Mouse (Mus musculus): ENCODE results near the gene B3galnt2. TPM values are rescaled to one million over a fixed set of nuclear protein-coding genes. Genes with fewer than 3 reads are reported as not detected.
A peak's percentile ranks its signal among the peaks of the same experiment; 100 is the strongest.

Gene B3galnt2
- 23.9 TPM for polyA plus RNA-seq (2021)

DNA sequence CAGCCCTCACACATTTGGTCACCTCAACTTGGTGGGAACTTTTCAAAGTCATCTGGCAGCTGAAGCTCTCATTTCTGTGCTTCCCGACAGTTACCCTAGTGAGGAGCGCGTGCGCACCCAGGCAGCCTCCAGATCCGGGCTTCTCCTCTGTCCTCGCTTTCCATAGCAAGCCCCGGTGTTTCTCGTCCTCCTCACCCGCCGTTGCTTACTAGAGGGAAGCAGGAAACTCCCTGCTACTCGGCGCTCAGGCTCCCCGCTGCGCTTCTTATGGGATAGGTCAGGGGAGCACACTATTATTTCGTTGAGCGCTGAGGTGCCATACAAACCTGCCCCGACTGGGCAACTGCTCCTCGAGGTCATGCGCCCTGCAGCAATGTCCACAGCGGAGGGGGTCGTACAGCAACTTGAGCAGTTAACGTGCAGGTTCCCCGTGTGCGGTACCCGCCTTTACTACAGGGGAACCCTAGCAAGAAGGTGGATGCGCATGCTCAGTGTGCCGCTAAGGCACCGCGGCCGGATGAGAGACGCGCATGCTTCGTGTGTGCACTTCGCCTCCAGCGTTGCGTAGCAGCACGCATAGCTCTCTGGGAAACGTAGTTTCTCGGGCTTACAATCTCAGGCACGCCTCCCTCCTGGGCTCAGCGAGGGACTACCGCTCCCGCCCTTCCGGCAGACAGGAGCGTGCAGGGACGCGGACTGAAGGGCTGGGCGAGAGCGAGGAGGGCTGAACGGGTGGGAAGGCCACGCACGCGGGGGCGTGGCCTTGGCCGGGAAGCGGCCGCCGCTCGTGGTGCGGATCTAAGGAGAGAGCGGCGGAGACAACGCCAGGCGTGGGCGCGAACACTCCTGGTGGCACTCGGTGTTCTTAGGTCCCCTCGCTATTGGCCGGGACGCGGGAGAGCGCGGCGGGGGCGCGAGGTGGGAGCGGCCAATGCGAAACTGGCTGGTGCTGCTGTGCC, at the start of gene B3galnt2:
Gene B3galnt2 (plus strand): TSS at position 596 of the 959 bp plus-strand sequence.
- H3K27me3 ChIP-seq: no peaks in the 10 kb centered on the region
- DNase-seq (ENCODE audit: low read depth, low spot score) (peak; percentile 89), ATAC-seq (peak; percentile 99)
- POLR2A ChIA-PET: no interaction called here
- CTCF ChIA-PET: interaction anchor here (1.2 kb wide), 1 partner anchor 65 kb away, joined by 3 read pairs; no protein-coding TSS in a partner anchor
- TF ChIP-seq CTCF (IDR thresholded peaks at IDR 0.05): no peak
- in situ Hi-C loops (cut with MboI; ENCODE audit: low pct_unique_long_range_greater_than_20kb): loop anchor here (10.0 kb wide), 1 partner anchor 661 kb away; the partner anchor contains the start of genes Mrpl32 and Psma2

DNA sequence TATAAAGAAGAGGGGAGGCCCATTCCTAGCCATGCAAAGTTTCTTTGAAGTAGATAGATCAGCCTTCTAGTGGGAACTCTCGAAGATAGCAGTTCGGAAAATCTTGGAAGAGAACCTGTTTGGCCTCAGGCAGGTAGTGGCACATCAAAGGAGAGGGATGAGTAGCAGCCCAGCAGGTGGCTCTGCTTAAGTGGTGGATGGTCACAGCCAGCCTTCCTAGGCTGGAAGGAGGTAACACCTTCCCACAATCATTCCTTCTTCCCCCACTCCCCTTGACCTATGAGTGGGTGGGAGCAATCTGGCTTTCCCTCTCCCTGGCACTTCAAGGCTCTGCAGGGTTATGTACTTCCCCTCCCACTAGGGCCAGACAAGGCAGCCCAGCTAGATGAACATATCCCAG, 42.9 kb upstream of the B3galnt2 start:
- ATAC-seq (no peak), DNase-seq (ENCODE audit: low read depth, low spot score) (no peak)
- ChIA-PET POLR2A (no interaction called here), CTCF (no interaction called here)
- no peak for TF ChIP-seq CTCF (IDR thresholded peaks at IDR 0.05)
- in situ Hi-C loops (cut with MboI; ENCODE audit: low pct_unique_long_range_greater_than_20kb): no loop called here
- no peaks in the 10 kb centered on the region for H3K27me3 ChIP-seq

- ChIA-PET CTCF (no interaction called here), POLR2A (no interaction called here)
- DNase-seq (ENCODE audit: low read depth, low spot score) (no peak), ATAC-seq (no peak)
- no peak for TF ChIP-seq CTCF (IDR thresholded peaks at IDR 0.05)
- in situ Hi-C loops (cut with MboI; ENCODE audit: low pct_unique_long_range_greater_than_20kb): no loop called here
- H3K27me3 ChIP-seq: no peaks in the 10 kb centered on the region
Observed at GRCm38 (mm10) chr13:13919396-13919795, 34.9 kb upstream of the B3galnt2 start.

GRCm38 (mm10) chr13:13922526-13922925, 31.7 kb upstream of the B3galnt2 start:
- CTCF ChIA-PET: no interaction called here
- POLR2A ChIA-PET: no interaction called here
- no peak for ATAC-seq
- TF ChIP-seq CTCF (IDR thresholded peaks at IDR 0.05): no peak
- DNase-seq (ENCODE audit: low read depth, low spot score): no peak
- H3K27me3 ChIP-seq: peaks cover 4% of the 10 kb centered on the region
- in situ Hi-C loops (cut with MboI; ENCODE audit: low pct_unique_long_range_greater_than_20kb): no loop called here

DNA sequence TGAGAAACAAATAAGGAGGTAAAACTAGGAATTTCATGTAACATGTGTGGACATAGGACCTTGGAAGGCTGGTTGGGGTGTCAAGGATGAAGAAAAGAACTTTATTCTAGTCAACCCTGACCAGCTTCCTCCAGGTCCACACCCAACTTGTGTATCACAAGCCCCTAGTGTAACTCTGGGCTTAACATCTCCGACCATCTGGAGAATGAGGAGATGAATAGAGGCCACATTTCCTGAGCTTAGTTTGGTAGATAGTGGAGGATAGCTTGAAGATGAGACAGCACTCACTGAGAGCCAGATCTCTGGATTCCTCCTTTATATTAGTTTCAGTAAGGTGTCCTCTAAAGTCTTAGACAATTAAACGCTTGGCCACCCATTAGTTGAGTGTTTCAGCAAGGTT, 24.3 kb upstream of the B3galnt2 start:
- DNase-seq (ENCODE audit: low read depth, low spot score) (no peak), ATAC-seq (no peak)
- ChIA-PET POLR2A (no interaction called here), CTCF (no interaction called here)
- no peak for TF ChIP-seq CTCF (IDR thresholded peaks at IDR 0.05)
- in situ Hi-C loops (cut with MboI; ENCODE audit: low pct_unique_long_range_greater_than_20kb): no loop called here
- peaks cover 19% of the 10 kb centered on the region for H3K27me3 ChIP-seq

DNA sequence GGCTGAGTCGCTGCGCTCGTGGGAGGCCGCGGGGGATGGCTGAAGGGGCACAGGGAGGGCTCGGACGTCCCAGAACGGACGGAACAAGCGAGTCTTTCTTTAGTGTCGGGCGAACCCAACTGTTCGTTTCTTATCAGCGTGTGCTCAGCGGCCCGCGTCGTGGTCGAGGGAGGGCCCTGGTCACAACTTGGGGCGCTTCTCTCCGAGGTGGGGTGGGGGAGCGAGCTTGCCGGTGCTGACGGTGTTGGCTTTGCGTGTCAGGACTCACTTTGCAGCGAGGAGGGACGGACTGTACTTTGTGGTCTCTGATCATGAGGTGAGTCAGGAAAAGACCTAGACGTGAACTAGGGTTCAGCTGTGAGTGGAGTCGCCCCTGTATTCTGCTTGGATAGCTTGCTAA, 662 bp downstream of the B3galnt2 start:
- TF ChIP-seq CTCF (IDR thresholded peaks at IDR 0.05): no peak
- in situ Hi-C loops (cut with MboI; ENCODE audit: low pct_unique_long_range_greater_than_20kb): loop anchor here (10.0 kb wide), 1 partner anchor 660 kb away; the partner anchor contains the start of genes Mrpl32 and Psma2
- peak; percentile 3 for ATAC-seq
- ChIA-PET POLR2A (no interaction called here), CTCF (interaction anchor here (1.7 kb wide), 1 partner anchor 11 kb away, joined by 6 read pairs; no protein-coding TSS in a partner anchor)
- no peak for DNase-seq (ENCODE audit: low read depth, low spot score)
- H3K27me3 ChIP-seq: no peaks in the 10 kb centered on the region

- TF ChIP-seq CTCF (IDR thresholded peaks at IDR 0.05): no peak
- ATAC-seq: no peak
- CTCF ChIA-PET: interaction anchor here (2.1 kb wide), 1 partner anchor 11 kb away, joined by 6 read pairs; no protein-coding TSS in a partner anchor
- in situ Hi-C loops (cut with MboI; ENCODE audit: low pct_unique_long_range_greater_than_20kb): loop anchor here (10.0 kb wide), 1 partner anchor 658 kb away; the partner anchor contains the start of genes Mrpl32 and Psma2
- no peaks in the 10 kb centered on the region for H3K27me3 ChIP-seq
- POLR2A ChIA-PET: no interaction called here
- DNase-seq (ENCODE audit: low read depth, low spot score): no peak
Observed at GRCm38 (mm10) chr13:13956686-13957085, 2.4 kb downstream of the B3galnt2 start.

GRCm38 (mm10) chr13:13960211-13960610, 5.9 kb downstream of the B3galnt2 start:
- H3K27me3 ChIP-seq: no peaks in the 10 kb centered on the region
- POLR2A ChIA-PET: no interaction called here
- DNase-seq (ENCODE audit: low read depth, low spot score) (no peak), ATAC-seq (no peak)
- CTCF ChIA-PET: no interaction called here
- no peak for TF ChIP-seq CTCF (IDR thresholded peaks at IDR 0.05)
- in situ Hi-C loops (cut with MboI; ENCODE audit: low pct_unique_long_range_greater_than_20kb): no loop called here

- in situ Hi-C loops (cut with MboI; ENCODE audit: low pct_unique_long_range_greater_than_20kb): no loop called here
- CTCF ChIA-PET: no interaction called here
- POLR2A ChIA-PET: no interaction called here
- ATAC-seq (no peak), DNase-seq (ENCODE audit: low read depth, low spot score) (no peak)
- TF ChIP-seq CTCF (IDR thresholded peaks at IDR 0.05): no peak
- H3K27me3 ChIP-seq: no peaks in the 10 kb centered on the region
Observed at GRCm38 (mm10) chr13:13961046-13961445, 6.8 kb downstream of the B3galnt2 start.

- no peaks in the 10 kb centered on the region for H3K27me3 ChIP-seq
- POLR2A ChIA-PET: no interaction called here
- no peak for TF ChIP-seq CTCF (IDR thresholded peaks at IDR 0.05)
- no peak for ATAC-seq
- CTCF ChIA-PET: interaction anchor here (1.7 kb wide), 1 partner anchor 10 kb away, joined by 6 read pairs; no protein-coding TSS in a partner anchor
- DNase-seq (ENCODE audit: low read depth, low spot score): no peak
- in situ Hi-C loops (cut with MboI; ENCODE audit: low pct_unique_long_range_greater_than_20kb): no loop called here
Observed at GRCm38 (mm10) chr13:13965388-13965964, 11.2 kb downstream of the B3galnt2 start.

DNA sequence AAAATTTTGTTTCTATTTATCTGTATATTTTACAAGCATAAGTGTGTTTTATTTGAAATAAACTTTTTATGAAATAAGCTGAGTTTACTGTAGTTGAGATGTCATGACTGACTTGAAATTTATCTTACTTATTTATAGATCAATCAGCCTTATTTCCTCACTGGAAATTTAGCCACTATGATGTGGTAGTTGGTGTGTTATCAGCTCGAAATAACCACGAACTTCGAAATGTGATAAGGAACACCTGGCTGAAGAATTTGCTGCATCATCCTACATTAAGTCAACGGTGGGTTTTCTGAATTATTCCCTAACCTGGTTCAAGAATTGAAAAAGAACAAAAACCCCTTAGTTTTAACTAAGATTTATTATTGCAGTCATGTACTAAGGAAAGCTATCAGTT, 11.9 kb downstream of the B3galnt2 start:
- ChIA-PET CTCF (interaction anchor here (1.7 kb wide), 1 partner anchor 11 kb away, joined by 6 read pairs; no protein-coding TSS in a partner anchor), POLR2A (no interaction called here)
- TF ChIP-seq CTCF (IDR thresholded peaks at IDR 0.05): no peak
- DNase-seq (ENCODE audit: low read depth, low spot score): no peak
- no peaks in the 10 kb centered on the region for H3K27me3 ChIP-seq
- in situ Hi-C loops (cut with MboI; ENCODE audit: low pct_unique_long_range_greater_than_20kb): no loop called here
- ATAC-seq: no peak
